Mouse (Mus musculus): ENCODE data around the gene Ror1. TPM values are rescaled to one million over a fixed set of nuclear protein-coding genes. Genes with fewer than 3 reads are reported as not detected.

The Ror1 gene
- polyA plus RNA-seq, 1 experiment from 2014 or later, result 0.47 TPM

DNA sequence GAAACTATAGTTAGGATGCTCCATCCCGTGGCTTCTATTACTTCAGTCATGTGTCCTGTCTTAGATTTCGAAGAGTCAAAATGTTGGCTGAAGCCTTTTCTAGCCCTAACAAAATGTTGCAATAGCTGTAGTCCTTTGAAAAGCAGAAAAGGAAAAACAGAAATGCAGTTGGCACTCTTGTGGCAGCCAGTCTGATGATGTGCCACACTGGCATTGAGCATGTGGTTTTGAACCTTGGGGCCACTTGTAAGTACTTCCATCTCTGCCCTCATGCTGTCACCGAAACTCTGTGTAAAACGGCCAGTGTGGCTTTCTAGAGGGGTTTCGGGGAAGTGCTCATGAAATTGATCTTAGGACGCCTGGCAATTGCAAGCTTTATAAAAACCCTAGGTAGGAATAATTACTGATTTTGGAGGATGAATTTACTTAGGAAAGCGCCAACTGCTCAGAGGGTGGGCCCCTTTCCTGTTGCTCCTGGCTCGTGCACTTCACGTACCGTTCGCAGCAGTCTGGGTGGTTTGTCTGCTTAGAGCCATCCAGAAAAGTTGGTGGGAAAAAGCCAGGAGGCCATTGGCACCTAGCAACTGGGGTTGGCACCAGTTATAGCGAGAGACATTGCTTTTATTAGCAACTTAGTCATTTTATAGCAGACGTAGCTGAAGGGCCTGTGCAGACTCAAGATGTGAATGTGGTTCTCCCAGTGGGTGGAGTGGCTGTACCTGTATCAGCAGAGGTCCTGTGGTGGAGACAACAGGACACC lies 126.6 kb downstream of the Ror1 start:
- Histone ChIP-seq H3K9me3 (ENCODE audit: control insufficient read depth, low read length) (no peaks in the 10 kb centered on the region), H3K4me1 (ENCODE audit: control insufficient read depth, insufficient read depth, low read length) (no peaks in the 10 kb centered on the region), H3K36me3 (ENCODE audit: control insufficient read depth, insufficient read depth, low read length) (no peaks in the 10 kb centered on the region), H3K27ac (ENCODE audit: low read depth, low read length) (no peak overlapping the region), H3K27me3 (ENCODE audit: control insufficient read depth, insufficient read depth, low read length) (no peaks in the 10 kb centered on the region), H3K4me3 (ENCODE audit: low read depth, low read length) (no peak overlapping the region), H3K4me2 (ENCODE audit: low read depth, low read length) (no peak overlapping the region), H3K9ac (replicated peaks; ENCODE audit: low read depth, low read length) (no peak overlapping the region)
- no peak for ATAC-seq (ENCODE audit: low read depth)
- 74% methylated on average over 13 of the region's 13 CpGs for WGBS

DNA sequence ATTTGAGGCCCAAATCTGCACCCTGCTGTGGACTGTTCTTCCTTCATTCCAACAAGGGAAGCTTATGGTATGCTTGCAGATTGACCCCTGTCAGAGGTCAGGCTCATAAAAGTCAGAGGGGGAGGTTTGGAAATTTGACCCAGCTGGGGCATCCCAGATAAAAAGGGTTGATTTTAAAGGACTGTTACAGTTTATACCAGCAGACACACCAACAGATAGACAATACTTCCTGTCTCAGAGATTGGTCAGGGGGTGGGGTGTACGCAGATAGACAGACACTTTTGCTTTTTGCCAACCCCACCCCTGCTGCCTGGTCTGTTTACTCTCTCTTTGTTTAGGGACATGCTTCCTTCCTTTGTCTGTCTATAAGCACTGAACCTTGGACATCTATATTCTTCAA lies 127.9 kb downstream of the Ror1 start:
- 11% methylated on average over 1 of the region's 1 CpGs for whole genome bisulfite sequencing
- Histone ChIP-seq H3K4me3 (ENCODE audit: low read depth, low read length) (no peak overlapping the region), H3K36me3 (ENCODE audit: control insufficient read depth, insufficient read depth, low read length) (no peaks in the 10 kb centered on the region), H3K4me1 (ENCODE audit: control insufficient read depth, insufficient read depth, low read length) (no peaks in the 10 kb centered on the region), H3K27ac (ENCODE audit: low read depth, low read length) (no peak overlapping the region), H3K9me3 (ENCODE audit: control insufficient read depth, low read length) (no peaks in the 10 kb centered on the region), H3K9ac (replicated peaks; ENCODE audit: low read depth, low read length) (no peak overlapping the region), H3K4me2 (ENCODE audit: low read depth, low read length) (no peak overlapping the region), H3K27me3 (ENCODE audit: control insufficient read depth, insufficient read depth, low read length) (no peaks in the 10 kb centered on the region)
- no peak for ATAC-seq (ENCODE audit: low read depth)

DNA sequence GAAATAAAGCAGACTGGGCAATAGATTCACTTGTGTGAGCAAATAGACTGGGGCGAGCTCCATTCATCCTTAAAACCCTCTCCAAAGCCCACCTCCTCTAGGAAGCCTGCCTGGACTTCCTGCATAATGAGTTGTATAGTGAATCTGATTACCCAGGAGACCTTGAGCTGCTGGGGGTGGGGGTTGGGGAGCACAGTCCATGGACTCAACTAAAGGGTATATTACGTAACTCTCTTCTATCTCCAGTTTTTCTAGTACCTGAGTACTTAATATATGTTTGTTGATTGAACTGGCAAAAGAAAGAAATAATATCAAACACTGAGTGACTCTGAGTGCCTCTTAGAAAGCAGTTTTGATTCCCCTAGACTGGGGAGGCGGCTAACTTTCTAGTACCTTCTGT lies 128.4 kb downstream of the Ror1 start:
- H3K27me3 ChIP-seq (ENCODE audit: control insufficient read depth, insufficient read depth, low read length), result no peaks in the 10 kb centered on the region
- no peak overlapping the region for H3K4me3 ChIP-seq (ENCODE audit: low read depth, low read length)
- H3K9ac ChIP-seq (replicated peaks; ENCODE audit: low read depth, low read length), result no peak overlapping the region
- H3K4me1 ChIP-seq (ENCODE audit: control insufficient read depth, insufficient read depth, low read length), result no peaks in the 10 kb centered on the region
- 62% methylated on average over 3 of the region's 3 CpGs for WGBS
- H3K4me2 ChIP-seq (ENCODE audit: low read depth, low read length), result no peak overlapping the region
- no peak overlapping the region for H3K27ac ChIP-seq (ENCODE audit: low read depth, low read length)
- no peak for ATAC-seq (ENCODE audit: low read depth)
- no peaks in the 10 kb centered on the region for H3K36me3 ChIP-seq (ENCODE audit: control insufficient read depth, insufficient read depth, low read length)
- H3K9me3 ChIP-seq (ENCODE audit: control insufficient read depth, low read length), result no peaks in the 10 kb centered on the region

DNA sequence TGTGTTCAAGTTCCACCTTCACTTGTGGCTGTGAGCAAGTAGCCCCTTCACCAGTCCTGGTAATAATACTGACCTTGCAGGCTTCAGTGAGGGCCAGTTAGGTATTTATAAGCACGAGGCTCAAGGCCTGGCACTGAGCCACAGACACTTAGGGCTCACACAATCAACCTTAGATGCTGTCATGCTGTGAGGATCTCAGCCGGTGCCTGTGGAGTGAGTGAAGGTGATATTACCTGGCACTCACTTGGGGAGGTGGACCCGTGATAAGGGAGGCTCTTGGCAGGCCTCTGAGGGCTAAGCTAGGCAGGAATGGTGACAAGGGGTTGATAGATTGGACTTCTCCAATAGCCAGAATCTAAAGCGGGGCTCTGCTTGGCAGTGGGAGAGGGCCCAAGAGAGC lies 131.0 kb downstream of the Ror1 start:
- Histone ChIP-seq H3K4me2 (ENCODE audit: low read depth, low read length) (no peak overlapping the region), H3K4me3 (ENCODE audit: low read depth, low read length) (no peak overlapping the region), H3K36me3 (ENCODE audit: control insufficient read depth, insufficient read depth, low read length) (no peaks in the 10 kb centered on the region), H3K9me3 (ENCODE audit: control insufficient read depth, low read length) (no peaks in the 10 kb centered on the region), H3K27ac (ENCODE audit: low read depth, low read length) (no peak overlapping the region), H3K27me3 (ENCODE audit: control insufficient read depth, insufficient read depth, low read length) (no peaks in the 10 kb centered on the region), H3K4me1 (ENCODE audit: control insufficient read depth, insufficient read depth, low read length) (no peaks in the 10 kb centered on the region), H3K9ac (replicated peaks; ENCODE audit: low read depth, low read length) (no peak overlapping the region)
- WGBS, result 59% methylated on average over 4 of the region's 4 CpGs
- no peak for ATAC-seq (ENCODE audit: low read depth)

DNA sequence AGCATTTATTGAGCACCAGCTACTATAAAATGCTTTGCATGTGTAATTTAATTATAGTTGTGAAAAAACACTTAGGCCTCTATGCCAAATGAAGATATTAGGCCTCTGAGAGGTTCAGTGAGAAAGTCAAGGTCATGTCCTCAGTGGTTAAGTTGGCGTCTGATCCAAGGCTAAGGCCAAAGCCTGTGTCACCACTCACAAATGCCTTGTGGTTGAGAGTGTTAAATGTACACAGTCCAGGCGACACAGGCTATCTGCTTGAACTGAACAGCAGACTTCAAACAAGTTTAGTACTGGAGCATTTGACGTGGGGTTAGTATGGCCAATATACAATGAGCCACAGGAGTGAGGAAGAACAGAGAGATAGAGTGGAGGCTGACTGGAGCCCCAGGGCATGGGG lies 132.5 kb downstream of the Ror1 start:
- Histone ChIP-seq H3K36me3 (ENCODE audit: control insufficient read depth, insufficient read depth, low read length) (no peaks in the 10 kb centered on the region), H3K9me3 (ENCODE audit: control insufficient read depth, low read length) (no peaks in the 10 kb centered on the region), H3K4me3 (ENCODE audit: low read depth, low read length) (no peak overlapping the region), H3K27me3 (ENCODE audit: control insufficient read depth, insufficient read depth, low read length) (no peaks in the 10 kb centered on the region), H3K9ac (replicated peaks; ENCODE audit: low read depth, low read length) (no peak overlapping the region), H3K4me2 (ENCODE audit: low read depth, low read length) (no peak overlapping the region), H3K4me1 (ENCODE audit: control insufficient read depth, insufficient read depth, low read length) (no peaks in the 10 kb centered on the region), H3K27ac (ENCODE audit: low read depth, low read length) (no peak overlapping the region)
- WGBS, result 90% methylated on average over 3 of the region's 3 CpGs
- no peak for ATAC-seq (ENCODE audit: low read depth)

DNA sequence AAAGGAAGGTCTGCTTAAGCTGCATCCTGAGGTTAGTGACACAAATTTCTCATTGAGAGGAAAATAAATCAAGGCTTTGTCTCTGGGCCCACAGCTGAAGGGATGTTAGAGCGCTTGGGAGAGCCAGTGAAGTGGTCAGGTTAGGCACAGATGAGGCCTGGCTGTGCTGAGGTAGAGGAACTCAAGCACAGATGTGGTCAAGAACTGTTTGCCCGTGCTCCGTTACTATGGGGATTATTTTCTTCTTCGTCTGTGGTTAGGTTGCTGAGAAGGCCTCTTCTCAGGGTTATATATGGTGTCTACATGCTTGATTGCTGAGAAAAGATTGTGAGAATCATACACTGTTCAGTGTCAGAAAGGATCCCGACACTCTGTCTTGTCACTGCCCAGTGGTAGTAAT lies 134.7 kb downstream of the Ror1 start:
- no peaks in the 10 kb centered on the region for H3K4me1 ChIP-seq (ENCODE audit: control insufficient read depth, insufficient read depth, low read length)
- H3K4me2 ChIP-seq (ENCODE audit: low read depth, low read length), result no peak overlapping the region
- no peaks in the 10 kb centered on the region for H3K36me3 ChIP-seq (ENCODE audit: control insufficient read depth, insufficient read depth, low read length)
- H3K4me3 ChIP-seq (ENCODE audit: low read depth, low read length), result no peak overlapping the region
- no peak overlapping the region for H3K27ac ChIP-seq (ENCODE audit: low read depth, low read length)
- H3K27me3 ChIP-seq (ENCODE audit: control insufficient read depth, insufficient read depth, low read length), result no peaks in the 10 kb centered on the region
- 62% methylated on average over 5 of the region's 5 CpGs for WGBS
- H3K9me3 ChIP-seq (ENCODE audit: control insufficient read depth, low read length), result no peaks in the 10 kb centered on the region
- H3K9ac ChIP-seq (replicated peaks; ENCODE audit: low read depth, low read length), result no peak overlapping the region
- ATAC-seq (ENCODE audit: low read depth), result no peak

DNA sequence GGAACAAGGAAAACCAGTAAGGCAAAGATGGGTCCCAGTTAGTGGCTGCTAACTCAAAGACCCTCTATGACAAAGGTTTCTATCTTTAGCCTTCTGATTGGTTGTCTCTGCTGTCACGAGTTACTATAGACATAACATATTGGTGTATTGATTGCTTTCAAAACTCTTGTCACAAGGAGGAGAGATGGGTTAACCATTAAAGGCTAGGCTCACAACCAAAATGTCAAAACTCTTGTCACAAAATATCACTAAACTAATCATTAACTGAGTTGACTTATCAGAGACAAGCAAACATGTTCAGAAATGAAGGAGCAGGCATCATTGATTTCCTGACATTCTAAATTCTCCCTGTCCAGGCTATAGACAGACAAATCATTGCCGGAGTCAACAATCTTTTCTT lies 135.4 kb downstream of the Ror1 start:
- no peak for ATAC-seq (ENCODE audit: low read depth)
- Histone ChIP-seq H3K9me3 (ENCODE audit: control insufficient read depth, low read length) (no peaks in the 10 kb centered on the region), H3K36me3 (ENCODE audit: control insufficient read depth, insufficient read depth, low read length) (no peaks in the 10 kb centered on the region), H3K4me2 (ENCODE audit: low read depth, low read length) (no peak overlapping the region), H3K4me1 (ENCODE audit: control insufficient read depth, insufficient read depth, low read length) (no peaks in the 10 kb centered on the region), H3K27ac (ENCODE audit: low read depth, low read length) (no peak overlapping the region), H3K27me3 (ENCODE audit: control insufficient read depth, insufficient read depth, low read length) (no peaks in the 10 kb centered on the region), H3K9ac (replicated peaks; ENCODE audit: low read depth, low read length) (no peak overlapping the region), H3K4me3 (ENCODE audit: low read depth, low read length) (no peak overlapping the region)
- WGBS, result 93% methylated on average over 2 of the region's 2 CpGs

DNA sequence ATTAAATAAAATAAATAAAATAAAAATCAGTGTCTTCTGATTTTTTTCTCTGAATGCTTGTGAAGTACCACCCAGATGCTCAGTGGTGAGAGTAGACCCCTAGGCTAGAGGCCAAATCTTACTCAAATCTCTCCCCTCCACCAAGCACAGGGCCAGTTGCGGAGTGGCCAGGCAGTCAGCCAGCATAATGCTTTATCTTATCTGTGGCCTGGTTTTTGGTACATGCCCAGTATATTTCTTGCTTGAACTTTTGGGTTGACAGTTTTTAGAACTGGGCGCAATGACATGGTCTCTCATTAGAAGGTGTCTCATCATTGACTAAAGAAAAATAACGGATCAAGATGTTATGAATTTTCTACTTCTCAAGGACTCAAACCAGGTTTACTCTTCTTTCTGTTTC lies 136.3 kb downstream of the Ror1 start:
- H3K9me3 ChIP-seq (ENCODE audit: control insufficient read depth, low read length), result no peaks in the 10 kb centered on the region
- H3K27me3 ChIP-seq (ENCODE audit: control insufficient read depth, insufficient read depth, low read length), result no peaks in the 10 kb centered on the region
- H3K4me1 ChIP-seq (ENCODE audit: control insufficient read depth, insufficient read depth, low read length), result no peaks in the 10 kb centered on the region
- WGBS, result 97% methylated on average over 3 of the region's 3 CpGs
- no peak overlapping the region for H3K9ac ChIP-seq (replicated peaks; ENCODE audit: low read depth, low read length)
- no peak overlapping the region for H3K27ac ChIP-seq (ENCODE audit: low read depth, low read length)
- H3K4me2 ChIP-seq (ENCODE audit: low read depth, low read length), result no peak overlapping the region
- H3K36me3 ChIP-seq (ENCODE audit: control insufficient read depth, insufficient read depth, low read length), result no peaks in the 10 kb centered on the region
- no peak overlapping the region for H3K4me3 ChIP-seq (ENCODE audit: low read depth, low read length)
- no peak for ATAC-seq (ENCODE audit: low read depth)

DNA sequence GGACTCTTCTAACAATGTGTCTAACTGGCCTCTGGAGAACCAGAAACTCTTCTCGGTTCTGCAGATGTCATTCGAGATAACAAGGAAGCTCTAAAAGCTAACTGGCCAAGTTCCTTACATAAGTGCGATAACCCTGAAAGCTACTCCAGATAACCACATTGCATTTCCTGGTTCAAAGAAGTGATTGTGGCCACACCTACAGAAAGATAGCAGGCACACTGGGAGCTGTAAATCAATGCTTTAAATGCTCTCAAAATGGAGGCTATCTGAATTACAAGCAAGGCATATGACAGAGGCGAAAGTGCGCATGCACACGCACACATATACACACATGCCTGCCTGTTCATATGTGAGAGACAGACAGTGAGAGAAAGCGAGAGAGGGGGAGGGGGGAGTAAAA lies 136.9 kb downstream of the Ror1 start:
- Histone ChIP-seq H3K4me3 (ENCODE audit: low read depth, low read length) (no peak overlapping the region), H3K4me1 (ENCODE audit: control insufficient read depth, insufficient read depth, low read length) (no peaks in the 10 kb centered on the region), H3K9me3 (ENCODE audit: control insufficient read depth, low read length) (no peaks in the 10 kb centered on the region), H3K27ac (ENCODE audit: low read depth, low read length) (no peak overlapping the region), H3K36me3 (ENCODE audit: control insufficient read depth, insufficient read depth, low read length) (no peaks in the 10 kb centered on the region), H3K27me3 (ENCODE audit: control insufficient read depth, insufficient read depth, low read length) (no peaks in the 10 kb centered on the region), H3K9ac (replicated peaks; ENCODE audit: low read depth, low read length) (no peak overlapping the region), H3K4me2 (ENCODE audit: low read depth, low read length) (no peak overlapping the region)
- no peak for ATAC-seq (ENCODE audit: low read depth)
- WGBS, result 94% methylated on average over 7 of the region's 7 CpGs
